Mouse (Mus musculus): Measurements from ENCODE around the gene Alpl.

- TF ChIP-seq CTCF (IDR thresholded peaks at IDR 0.05; ENCODE audit: extremely low read depth, insufficient read depth, insufficient read length, insufficient replicate concordance): no peak
- TF ChIP-seq POLR2A (IDR thresholded peaks at IDR 0.05; ENCODE audit: low read depth, low read length): no peak
These were observed 19.3 kb upstream of the Alpl start for GRCm38 (mm10) chr4:137815473-137815872.

Measured in spleen, adult 2 months (tissue).